Mouse (Mus musculus) heart, embryonic 13.5 days (tissue): Measurements from ENCODE around the gene Zfp87. TPM values are rescaled to one million over a fixed set of nuclear protein-coding genes. Genes with fewer than 3 reads are reported as not detected.
A peak's percentile ranks its signal among the peaks of the same experiment; 100 is the strongest.

Experiments used
- ATAC-seq: fragments of 200-750 bp; cut with Nextera tagmentation; 2 replicates; pipeline ENCODE4 v1.8.0; 2017; ENCODE audit warnings: moderate TSS enrichment; ENCODE audit not compliant: insufficient number of reproducible peaks, low FRiP score, low TSS enrichment; ENCODE audit errors: extremely low read depth
- H3K27ac ChIP-seq: fragments of 300-500 bp; sonication (generic); replicated peaks from 2 replicates; pipeline ENCODE4 v1.5.1; 2015; ENCODE audit warnings: moderate library complexity, mild to moderate bottlenecking, inconsistent platforms
- H3K27me3 ChIP-seq: fragments of 300-500 bp; sonication (generic); replicated peaks from 2 replicates; pipeline ENCODE4 v1.6.1; 2015; ENCODE audit warnings: mild to moderate bottlenecking, inconsistent platforms
- H3K36me3 ChIP-seq: fragments of 300-500 bp; sonication (generic); 2 replicates; pipeline ENCODE4 v1.6.1; 2015; ENCODE audit warnings: mild to moderate bottlenecking, inconsistent platforms
- H3K4me1 ChIP-seq: fragments of 300-500 bp; sonication (generic); 2 replicates; pipeline ENCODE4 v1.6.1; 2015; ENCODE audit warnings: inconsistent platforms
- H3K4me2 ChIP-seq: fragments of 300-500 bp; sonication (generic); 2 replicates; pipeline ENCODE4 v1.6.1; 2015; ENCODE audit warnings: inconsistent platforms, mild to moderate bottlenecking, moderate library complexity
- H3K4me3 ChIP-seq: fragments of 300-500 bp; sonication (generic); 2 replicates; pipeline ENCODE4 v1.5.1; 2015; ENCODE audit warnings: moderate library complexity, mild to moderate bottlenecking, inconsistent platforms
- H3K9ac ChIP-seq: fragments of 300-500 bp; sonication (generic); 2 replicates; pipeline ENCODE4 v1.6.1; 2015; ENCODE audit warnings: inconsistent platforms, mild to moderate bottlenecking, moderate library complexity
- H3K9me3 ChIP-seq: fragments of 300-500 bp; sonication (generic); 2 replicates; pipeline ENCODE4 v1.6.1; 2016; ENCODE audit warnings: inconsistent platforms
- WGBS: fragments of 180-500 bp; shearing (Covaris S2); methylation state at CpG from one replicate; pipeline ENCODE4 v1.1.7; 2015; ENCODE audit warnings: mixed read lengths; 5-methylcytosine and 5-hydroxymethylcytosine counted together
- polyA plus RNA-seq: library from polyadenylated mRNA; unstranded; fragments of >200 nt; fragmentation: Nextera tagmentation; extraction: Ambion mirVana; gene quantifications from 2 replicates; pipeline ENCODE4 v1.2.1, GENCODE M21; 2015

The Zfp87 gene
- 13.3 and 15.4 TPM in 2 replicates for polyA plus RNA-seq

DNA sequence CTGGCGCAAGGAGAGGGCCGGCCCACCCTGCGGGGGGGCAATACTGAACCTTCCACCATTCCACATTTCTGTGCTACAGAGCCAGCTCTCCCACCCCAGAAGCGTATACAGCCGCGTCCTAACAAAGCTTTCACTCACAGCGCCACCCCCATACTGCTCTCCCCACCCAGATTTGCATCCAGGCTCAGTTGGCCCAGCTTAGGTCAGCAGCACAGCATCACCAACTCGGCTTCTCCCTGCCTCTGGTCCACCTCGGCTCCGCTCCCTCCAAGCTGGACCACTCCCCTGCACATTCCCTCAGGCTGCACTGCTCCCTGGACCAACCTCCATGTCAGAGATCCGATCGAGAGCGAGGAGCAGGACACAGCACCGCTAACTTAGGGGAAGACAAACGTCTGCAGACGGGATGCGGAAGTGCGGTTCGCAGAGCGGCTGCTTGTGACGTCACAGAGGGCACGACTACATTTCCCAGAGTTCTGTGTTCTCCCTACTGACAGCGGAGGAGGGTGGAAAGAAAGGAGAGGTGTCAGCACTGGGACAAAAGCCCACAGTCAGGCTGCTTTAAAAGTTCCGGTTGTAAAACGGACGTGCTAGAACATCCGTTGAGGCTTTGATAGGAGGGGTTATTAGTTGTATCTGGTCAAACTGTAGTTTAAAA lies at the start of gene Zfp87, which contains the start of gene Gm26965:
TSS of gene Zfp87 (minus strand) at position 425 of the 658 bp plus-strand sequence.
TSS of gene Gm26965 (minus strand) at position 399 of the 658 bp plus-strand sequence.
- H3K4me2 ChIP-seq: peak within 1 kb of the TSS; percentile 94
- H3K9me3 ChIP-seq: no peaks in the 10 kb centered on the region
- peak; percentile 96 for ATAC-seq
- no peaks in the 10 kb centered on the region for H3K27me3 ChIP-seq
- H3K9ac ChIP-seq: peak within 1 kb of the TSS; percentile 91
- peak within 1 kb of the TSS; percentile 81 for H3K27ac ChIP-seq
- WGBS: under 1% methylated on average over 27 of the region's 27 CpGs
- peak within 1 kb of the TSS; percentile 79 for H3K4me3 ChIP-seq
- peaks cover 24% of the 10 kb centered on the region for H3K4me1 ChIP-seq
- peaks cover 10% of the 10 kb centered on the region for H3K36me3 ChIP-seq

DNA sequence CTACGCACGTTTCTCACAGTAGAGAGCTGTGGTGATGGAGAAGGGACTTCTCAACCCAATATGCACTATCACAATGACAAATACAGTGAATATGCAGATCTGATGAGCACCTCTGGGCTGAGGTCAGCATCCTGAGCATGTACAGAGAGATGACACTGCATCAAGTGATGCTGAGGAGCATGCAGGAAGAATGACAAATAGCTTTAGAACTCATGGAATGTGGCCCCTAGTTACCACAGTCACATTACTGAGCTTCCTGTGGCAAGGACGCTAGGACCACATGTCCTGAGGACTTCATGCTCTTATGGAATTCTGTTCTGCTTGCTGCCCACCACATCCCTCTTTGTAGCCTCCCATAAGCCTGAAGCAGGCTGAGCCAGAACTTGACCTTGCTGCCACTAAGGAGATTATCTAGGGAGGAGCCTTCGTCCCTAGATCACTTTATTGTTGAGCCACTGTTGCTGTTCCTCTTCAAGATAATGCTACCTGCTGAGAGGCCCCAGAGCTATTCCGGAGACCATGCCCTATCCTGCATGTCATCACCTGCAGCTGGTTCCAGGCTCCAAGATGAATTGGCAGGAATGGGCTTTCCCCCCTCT lies 46.7 kb upstream of the Zfp87 start:
- Histone ChIP-seq H3K4me1 (no peaks in the 10 kb centered on the region), H3K36me3 (no peaks in the 10 kb centered on the region), H3K27ac (no peak overlapping the region), H3K9ac (no peak overlapping the region), H3K9me3 (no peaks in the 10 kb centered on the region; the same call in 1 of the 2 replicates), H3K4me3 (no peak overlapping the region), H3K27me3 (no peaks in the 10 kb centered on the region), H3K4me2 (no peak overlapping the region)
- ATAC-seq: no peak
- 51% methylated on average over 5 of the region's 5 CpGs for WGBS

DNA sequence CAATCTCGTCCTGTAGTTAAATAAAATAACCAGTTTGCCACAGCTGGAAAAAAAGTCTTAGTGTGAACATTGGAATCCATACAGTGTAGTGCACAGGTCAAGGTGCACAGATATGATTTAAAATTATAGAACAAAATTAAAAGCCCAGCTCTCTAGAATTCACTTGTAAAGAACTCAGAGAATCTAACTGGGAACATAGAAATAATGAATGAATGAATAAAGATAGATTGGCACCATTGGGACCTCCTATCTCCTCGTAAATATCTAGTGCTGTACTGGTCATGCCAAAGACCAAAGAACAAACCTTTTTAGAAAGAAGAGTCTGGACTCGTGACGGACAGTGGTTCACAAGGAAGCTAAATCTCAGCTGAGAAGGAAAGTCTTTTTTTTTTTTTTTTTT lies 27.8 kb upstream of the Zfp87 start, which contains the start of gene Zfp748:
TSS of gene Zfp748 (minus strand) at position 101 of the 400 bp plus-strand sequence.
- Histone ChIP-seq H3K4me3 (peak within 1 kb of the TSS; percentile 63), H3K4me2 (peak within 1 kb of the TSS; percentile 80), H3K27me3 (no peaks in the 10 kb centered on the region), H3K9me3 (no peaks in the 10 kb centered on the region), H3K36me3 (no peaks in the 10 kb centered on the region), H3K9ac (peak within 1 kb of the TSS; percentile 84), H3K27ac (peak within 1 kb of the TSS; percentile 83), H3K4me1 (peaks cover 18% of the 10 kb centered on the region)
- WGBS: 71% methylated on average over 4 of the region's 4 CpGs
- ATAC-seq: no peak

GRCm38 (mm10) chr13:67552505-67553346 lies 26.7 kb upstream of the Zfp87 start:
- Histone ChIP-seq H3K36me3 (no peaks in the 10 kb centered on the region), H3K27me3 (no peaks in the 10 kb centered on the region), H3K9me3 (no peaks in the 10 kb centered on the region), H3K4me3 (peak overlapping the region; percentile 63), H3K4me2 (peak overlapping the region; percentile 80), H3K9ac (peak overlapping the region; percentile 84), H3K27ac (peak overlapping the region; percentile 83), H3K4me1 (peaks cover 18% of the 10 kb centered on the region)
- peak; percentile 94 for ATAC-seq
- WGBS: under 1% methylated on average over 44 of the region's 44 CpGs

- peaks cover under 1% of the 10 kb centered on the region; the same call in 1 of the 2 replicates for H3K4me1 ChIP-seq
- no peak for ATAC-seq
- no peaks in the 10 kb centered on the region for H3K9me3 ChIP-seq
- H3K4me2 ChIP-seq: no peak overlapping the region
- no peak overlapping the region for H3K4me3 ChIP-seq
- no peaks in the 10 kb centered on the region for H3K27me3 ChIP-seq
- no peak overlapping the region for H3K9ac ChIP-seq
- no peak overlapping the region for H3K27ac ChIP-seq
- H3K36me3 ChIP-seq: peaks cover 49% of the 10 kb centered on the region
- 93% methylated on average over 1 of the region's 1 CpGs for WGBS
Measured at GRCm38 (mm10) chr13:67545941-67546340, 20.0 kb upstream of the Zfp87 start.

GRCm38 (mm10) chr13:67527049-67527730 lies 1.2 kb upstream of the Zfp87 start:
- Histone ChIP-seq H3K9ac (no peak overlapping the region), H3K9me3 (no peaks in the 10 kb centered on the region), H3K27me3 (no peaks in the 10 kb centered on the region), H3K4me2 (no peak overlapping the region), H3K4me1 (peaks cover 24% of the 10 kb centered on the region), H3K36me3 (no peaks in the 10 kb centered on the region; the same call in 1 of the 2 replicates), H3K4me3 (no peak overlapping the region), H3K27ac (no peak overlapping the region)
- WGBS: 69% methylated on average over 3 of the region's 3 CpGs
- ATAC-seq: no peak

DNA sequence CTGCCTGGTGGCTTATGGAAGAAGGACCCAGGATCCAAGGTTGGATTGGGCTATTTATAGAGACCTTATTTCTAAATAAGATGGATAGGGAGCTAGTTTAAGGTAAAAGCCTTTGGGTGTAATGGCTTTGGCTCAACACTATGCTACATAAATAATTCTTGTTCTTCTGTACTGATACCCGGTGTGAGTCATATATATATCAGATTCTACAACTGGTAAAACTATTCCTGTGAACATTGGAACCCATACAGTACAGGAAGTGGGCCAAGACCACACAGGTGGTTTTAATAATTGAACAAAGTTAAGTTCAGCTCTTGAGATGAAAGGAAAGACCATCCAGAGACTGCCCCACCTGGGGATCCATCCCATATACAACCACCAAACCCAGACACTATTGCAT lies 25.1 kb downstream of the Zfp87 start:
- peak overlapping the region; percentile 77 for H3K4me2 ChIP-seq
- H3K4me3 ChIP-seq: peak overlapping the region; percentile 89; the same call in 1 of the 2 replicates
- H3K9me3 ChIP-seq: no peaks in the 10 kb centered on the region
- WGBS: 74% methylated on average over 1 of the region's 1 CpGs
- H3K27me3 ChIP-seq: 0 out of 2 replicates have a peak, but pooled peaks cover 3% of the 10 kb centered on the region
- ATAC-seq: no peak
- peaks cover 10% of the 10 kb centered on the region for H3K36me3 ChIP-seq
- H3K27ac ChIP-seq: no peak overlapping the region
- no peak overlapping the region for H3K9ac ChIP-seq
- peaks cover 8% of the 10 kb centered on the region for H3K4me1 ChIP-seq

DNA sequence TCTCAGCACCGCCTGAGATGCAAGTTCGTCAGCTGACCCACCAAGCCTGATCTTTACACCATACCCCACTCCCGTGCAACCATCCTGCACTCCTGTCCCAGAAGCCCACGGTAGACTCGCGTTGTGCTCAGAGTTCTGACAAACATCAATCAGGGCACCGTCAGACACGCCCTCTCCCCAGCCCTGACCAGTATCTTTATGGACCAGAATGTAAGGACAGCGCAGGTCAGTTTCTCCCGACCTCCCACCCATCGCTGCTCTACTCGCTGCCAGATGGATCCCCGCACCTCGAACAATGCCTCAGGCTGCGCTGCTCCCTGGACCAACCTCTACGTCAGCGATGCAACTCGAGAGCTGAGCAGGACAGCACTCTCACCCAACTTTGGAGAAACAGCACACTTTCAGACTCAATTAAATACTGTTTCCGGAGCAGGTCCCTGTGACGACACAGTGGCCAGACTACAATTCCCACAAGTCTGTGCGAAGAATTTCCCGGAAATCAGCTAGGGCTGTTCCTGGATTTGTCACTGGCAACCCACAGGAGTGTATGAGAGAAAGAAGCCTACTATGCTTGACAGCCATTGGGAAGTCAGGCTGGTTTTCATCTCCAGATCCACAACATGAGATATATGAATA lies 25.8 kb downstream of the Zfp87 start, which contains the start of gene Zfp58:
TSS of gene Zfp58 (minus strand) at position 472 of the 636 bp plus-strand sequence.
- H3K4me1 ChIP-seq: peaks cover 8% of the 10 kb centered on the region
- peak; percentile 59; the same call in 1 of the 2 replicates for ATAC-seq
- peak within 1 kb of the TSS; percentile 90 for H3K9ac ChIP-seq
- H3K27ac ChIP-seq: peak within 1 kb of the TSS; percentile 53
- peak within 1 kb of the TSS; percentile 77 for H3K4me2 ChIP-seq
- peak within 1 kb of the TSS; percentile 89 for H3K4me3 ChIP-seq
- H3K9me3 ChIP-seq: no peaks in the 10 kb centered on the region
- 0 out of 2 replicates have a peak, but pooled peaks cover 3% of the 10 kb centered on the region for H3K27me3 ChIP-seq
- H3K36me3 ChIP-seq: peaks cover 17% of the 10 kb centered on the region
- under 1% methylated on average over 22 of the region's 22 CpGs for WGBS

- Histone ChIP-seq H3K9ac (no peak overlapping the region), H3K4me2 (no peak overlapping the region), H3K27me3 (no peaks in the 10 kb centered on the region), H3K27ac (no peak overlapping the region), H3K9me3 (peaks cover 17% of the 10 kb centered on the region), H3K4me1 (peaks cover 8% of the 10 kb centered on the region), H3K4me3 (no peak overlapping the region), H3K36me3 (peaks cover 62% of the 10 kb centered on the region)
- WGBS: 80% methylated on average over 1 of the region's 1 CpGs
- ATAC-seq: no peak
Measured at GRCm38 (mm10) chr13:67495631-67496030, 30.3 kb downstream of the Zfp87 start.

DNA sequence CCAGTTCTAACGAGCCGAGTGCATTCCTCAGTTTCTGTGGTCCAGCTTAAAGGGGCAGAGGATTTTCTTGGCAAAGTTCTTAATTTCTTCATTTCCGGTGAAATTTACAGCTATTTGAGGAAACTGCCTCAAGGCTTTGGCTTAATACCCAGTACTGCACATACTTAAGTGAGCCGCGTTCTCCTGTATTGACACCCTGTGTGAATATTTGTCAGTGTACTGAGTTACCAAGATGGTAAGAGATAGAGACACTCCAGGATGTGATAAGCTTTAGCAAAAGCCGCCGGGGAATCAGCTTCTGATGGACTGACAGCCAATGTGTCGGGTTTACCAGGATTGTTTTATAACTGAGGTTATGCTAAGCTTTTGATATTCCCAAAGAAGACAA lies 41.6 kb downstream of the Zfp87 start:
- 22% methylated on average over 8 of the region's 8 CpGs for WGBS

More for the DNA sequence above, 41.6 kb downstream of the Zfp87 start:
- H3K27ac ChIP-seq: peak overlapping the region; percentile 78
- H3K27me3 ChIP-seq: no peaks in the 10 kb centered on the region
- H3K4me2 ChIP-seq: peak overlapping the region; percentile 78
- peak overlapping the region; percentile 82 for H3K9ac ChIP-seq
- peaks cover 9% of the 10 kb centered on the region for H3K4me1 ChIP-seq
- H3K9me3 ChIP-seq: no peaks in the 10 kb centered on the region
- peaks cover 25% of the 10 kb centered on the region for H3K36me3 ChIP-seq
- no peak for ATAC-seq
- peak overlapping the region; percentile 74 for H3K4me3 ChIP-seq
